In the genomic region with DNA sequence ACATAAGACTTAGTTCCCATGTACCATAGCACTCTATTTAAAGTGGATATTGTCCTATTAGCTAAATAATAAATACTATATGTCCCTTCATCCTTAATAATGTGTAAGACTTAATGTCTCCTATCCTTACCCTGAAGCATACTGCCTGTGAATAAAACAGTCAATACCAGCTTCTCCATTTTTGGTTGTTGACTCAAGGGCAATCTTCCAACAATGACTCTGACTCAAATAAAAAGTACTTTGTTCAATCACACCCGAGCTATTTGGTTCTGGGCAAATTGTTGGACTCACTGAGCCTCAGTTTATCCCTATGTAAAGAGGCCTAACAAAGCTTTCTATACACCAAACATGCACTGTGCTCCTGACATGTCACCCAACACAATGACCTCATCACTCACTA, we compare ENCODE assay signal across 26 mouse cellular contexts. TPM values are rescaled to one million over a fixed set of nuclear protein-coding genes. Genes with fewer than 3 reads are reported as not detected.
"Had no signal": no experiment of that assay in that cellular context is flagged by ENCODE, and none has a peak within 500 bp of the region (broad histone marks: within the 10 kb centered on the region; RNA-seq: fewer than 3 reads in every experiment).

No protein-coding gene starts in this region.

- DNase-seq: gastrocnemius, postnatal 10 days; gastrocnemius, postnatal 25 days; heart, postnatal 4 days; kidney, adult 18-20 months; kidney, adult 8-10 months; liver, embryonic 13.5 days; liver, postnatal 0 days had no signal

- ATAC-seq: hindbrain, embryonic 16.5 days; inflammation-experienced regulatory T-cells, adult 6 months; intestine, embryonic 15.5 days; intestine, postnatal 0 days; liver, postnatal 0 days had no signal

- H3K4me3 ChIP-seq: gastrocnemius, adult 2 months; heart, adult 2 months; heart, embryonic 13.5 days; heart, embryonic 15.5 days; hindbrain, embryonic 10.5 days; hindbrain, embryonic 12.5 days; intestine, embryonic 15.5 days; layer of hippocampus, adult 2 months; left cerebral cortex, adult 2 months; limb, embryonic 13.5 days; limb, embryonic 15.5 days; liver, embryonic 13.5 days; liver, embryonic 15.5 days had no signal

- H3K4me1 ChIP-seq: heart, embryonic 13.5 days; heart, embryonic 15.5 days; liver, embryonic 13.5 days; liver, embryonic 15.5 days had no signal

- H3K27ac ChIP-seq: gastrocnemius, adult 2 months; heart, adult 2 months; heart, embryonic 13.5 days; heart, embryonic 15.5 days; hindbrain, embryonic 10.5 days; hindbrain, embryonic 12.5 days; hindbrain, embryonic 14.5 days; intestine, embryonic 15.5 days; layer of hippocampus, adult 2 months; left cerebral cortex, adult 2 months; limb, embryonic 13.5 days; limb, embryonic 15.5 days; liver, embryonic 13.5 days; liver, embryonic 15.5 days had no signal

RNA-seq across cellular contexts. Expression of a gene that starts 51.8 kb away (rescaled TPM):
- total RNA-seq: granulocyte monocyte progenitor cell, adult 5-6 weeks; heart, adult 2 months; heart, postnatal 25 days; liver, adult 2 months had no signal
- polyA plus RNA-seq: inflammation-experienced regulatory T-cells, adult 6 months had no signal
